Mouse (Mus musculus): ENCODE results near the gene Dcst2.

- TF ChIP-seq SMC3 (IDR thresholded peaks at IDR 0.05; ENCODE audit: low read depth, low read length): no peak
- TF ChIP-seq POLR2A (IDR thresholded peaks at IDR 0.05; ENCODE audit: control insufficient read depth in 1 of 2, insufficient read depth in 1 of 2, low read depth in 1 of 2, low read length in 2 of 2, poor library complexity in 1 of 2): no peak
- TF ChIP-seq USF1 (IDR thresholded peaks at IDR 0.05; ENCODE audit: low read depth, low read length): no peak
- TF ChIP-seq ELF1 (IDR thresholded peaks at IDR 0.05; ENCODE audit: low read depth, low read length): no peak
- no peak for TF ChIP-seq POLR2AphosphoS5 (IDR thresholded peaks at IDR 0.05; ENCODE audit: borderline replicate concordance, low read depth, low read length)
- TF ChIP-seq SIN3A (IDR thresholded peaks at IDR 0.05; ENCODE audit: low read length): no peak
- TF ChIP-seq RCOR1 (IDR thresholded peaks at IDR 0.05; ENCODE audit: low read depth, low read length): no peak
- TF ChIP-seq CTCF (IDR thresholded peaks at IDR 0.05 in 2 of 3, conservative IDR thresholded peaks at IDR 0.05 in 1 of 3; ENCODE audit: control insufficient read depth in 1 of 3, insufficient read depth in 1 of 3, low read depth in 2 of 3, low read length in 3 of 3, poor library complexity in 1 of 3, severe bottlenecking in 1 of 3): no peak
- no peak for TF ChIP-seq ZC3H11A (IDR thresholded peaks at IDR 0.05; ENCODE audit: low read depth, low read length)
- TF ChIP-seq EP300 (IDR thresholded peaks at IDR 0.05; ENCODE audit: low read depth in 1 of 2, low read length in 2 of 2): no peak
- no peak for TF ChIP-seq TCF12 (IDR thresholded peaks at IDR 0.05; ENCODE audit: low read depth, low read length)
Observed at GRCm38 (mm10) chr3:89356029-89356428, 5.7 kb upstream of the Dcst2 start.
